ENCODE assay signal across 9 mouse cellular contexts in the genomic region with DNA sequence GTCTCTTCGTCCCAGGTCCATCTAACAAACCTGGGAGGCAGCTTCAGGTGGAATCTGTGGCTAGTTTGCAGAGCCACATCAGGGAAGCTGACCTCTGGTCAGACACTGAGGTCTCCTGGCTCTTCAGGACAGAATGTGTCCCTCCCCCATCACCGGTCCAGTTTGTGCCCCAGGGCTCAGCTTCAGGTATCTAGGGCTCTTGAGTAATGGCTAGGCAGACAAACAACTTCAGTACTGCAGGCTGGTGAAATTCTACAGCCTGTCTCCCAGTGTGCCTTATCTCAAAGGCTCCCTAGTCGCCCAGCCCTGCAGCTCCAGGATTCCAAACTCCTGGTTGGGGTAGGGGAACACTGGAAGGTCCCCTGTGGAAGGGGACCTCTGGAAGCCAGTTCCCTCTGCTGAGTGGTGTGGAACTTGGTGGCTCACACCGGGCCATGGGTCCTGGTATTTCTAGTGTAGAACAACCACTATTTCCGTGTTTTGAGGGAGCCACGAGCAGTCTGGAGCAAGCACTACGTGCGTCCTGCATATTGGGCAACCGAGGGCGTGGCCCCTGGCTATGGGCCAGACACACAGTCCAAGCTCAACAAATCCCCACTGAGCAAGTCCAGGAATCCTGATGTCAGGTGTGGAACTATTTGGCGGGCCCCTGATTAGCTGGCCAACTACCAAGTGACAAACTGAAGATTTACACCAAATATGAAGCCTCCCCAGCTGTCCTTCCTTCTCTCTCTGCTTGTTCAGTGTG.
DNase-seq lines count a peak whose midpoint lies in the region; TF ChIP-seq lines count a peak whose summit lies in the region.
"Had no signal": no experiment of that assay in that cellular context is flagged by ENCODE, and none has a peak within 500 bp of the region (broad histone marks: within the 10 kb centered on the region; RNA-seq: fewer than 3 reads in every experiment).

No protein-coding gene starts in this region.

- no peaks in the 10 kb centered on the region for H3K79me2 ChIP-seq in myocyte (ENCODE audit: control insufficient read depth, insufficient read depth)

- peaks cover 41% of the 10 kb centered on the region for H3K4me1 ChIP-seq in forebrain, embryonic 10.5 days
- H3K4me1 ChIP-seq: midbrain, embryonic 12.5 days had no signal

- H3ac ChIP-seq in myocyte (ENCODE audit: control insufficient read depth, insufficient read length), result no peak overlapping the region

- no peaks in the 10 kb centered on the region for H3K9me3 ChIP-seq in forebrain, embryonic 10.5 days
- H3K9me3 ChIP-seq: midbrain, embryonic 12.5 days had no signal

- DNase-seq in cerebellum, postnatal 10 days, result peak; percentile 48 to 60
- no peak for DNase-seq in cerebellum, adult 18-20 months
- DNase-seq in heart, adult 9 months (ENCODE audit: low spot score in 2 of 2), result peak; percentile 72 to 85
- DNase-seq in large intestine, adult 2 months (ENCODE audit: low read depth, low spot score), result peak; percentile 48
- no peak for DNase-seq in forebrain, embryonic 10.5 days (ENCODE audit: extremely low spot score, low spot score)
- no peak for DNase-seq in frontal cortex, postnatal 10 days (ENCODE audit: low spot score in 2 of 2)
- DNase-seq in right cerebral cortex, postnatal 36 days (ENCODE audit: low spot score in 2 of 2), result no peak

- TF ChIP-seq POLR2A in myocyte (IDR thresholded peaks at IDR 0.05; ENCODE audit: insufficient read length, low read depth), result no peak

- H3K27ac ChIP-seq in forebrain, embryonic 10.5 days, result no peak overlapping the region
- H3K27ac ChIP-seq: midbrain, embryonic 12.5 days had no signal

- no peak overlapping the region for H3K4me3 ChIP-seq in myocyte
- H3K4me3 ChIP-seq in forebrain, embryonic 10.5 days, result no peak overlapping the region
- H3K4me3 ChIP-seq: midbrain, embryonic 12.5 days had no signal

- WGBS in large intestine, adult 2 months, result 26% methylated on average over 11 of the region's 11 CpGs
- WGBS in forebrain, embryonic 10.5 days, result 90% methylated on average over 11 of the region's 11 CpGs

- H3K27me3 ChIP-seq in myocyte (ENCODE audit: control insufficient read depth, insufficient read depth, insufficient read length), result peaks cover 5% of the 10 kb centered on the region
- peaks cover 26% of the 10 kb centered on the region for H3K27me3 ChIP-seq in forebrain, embryonic 10.5 days (ENCODE audit: poor library complexity, severe bottlenecking)

- H3K36me3 ChIP-seq in myocyte (ENCODE audit: control insufficient read depth, insufficient read depth), result no peaks in the 10 kb centered on the region
- H3K36me3 ChIP-seq in forebrain, embryonic 10.5 days (replicated peaks), result no peaks in the 10 kb centered on the region
- H3K36me3 ChIP-seq: midbrain, embryonic 12.5 days had no signal

- peak overlapping the region; percentile 6 for H3K4me2 ChIP-seq in myocyte (ENCODE audit: low read depth)
- H3K4me2 ChIP-seq: midbrain, embryonic 12.5 days had no signal

TF ChIP-seq in myocyte, 11 proteins besides CTCF, POLR2A, EP300 and RAD21:
- peak; percentile 50; the same call in 1 of the 2 replicates for TF ChIP-seq CEBPB (IDR thresholded peaks at IDR 0.05; ENCODE audit: insufficient read depth, poor library complexity, severe bottlenecking)
- no peak for TF ChIP-seq POLR2AphosphoS2 (IDR thresholded peaks at IDR 0.05; ENCODE audit: insufficient read length, low read depth)
- no peak for TF ChIP-seq MYOG (IDR thresholded peaks at IDR 0.05; ENCODE audit: control insufficient read depth in 1 of 3, insufficient read depth in 1 of 3, insufficient read length in 2 of 3, low read depth in 2 of 3)

Comparison
In these comparisons a context has a peak if more than half of its experiments do, and no peak if none do; other contexts are left out.
1. DNase-seq: peak in cerebellum, postnatal 10 days (2 of 2), heart, adult 9 months (2 of 2) and large intestine, adult 2 months (single experiment); none in cerebellum, adult 18-20 months (0 of 2), forebrain, embryonic 10.5 days (single experiment), frontal cortex, postnatal 10 days (0 of 2) and right cerebral cortex, postnatal 36 days (0 of 2).